Mouse (Mus musculus) MEL (cell line): ENCODE data around the gene Gtf2i.

Experiments used
- CHD2 ChIP-seq: IDR thresholded peaks from 2 replicates; pipeline ENCODE4 v1.6.1; 2011; ENCODE audit warnings: low read length, improper control_type of control experiment
- CTCF ChIP-seq, 3 experiments: IDR thresholded peaks in 2 of 3; conservative IDR thresholded peaks in 1 of 3; 2 replicates each; pipeline ENCODE4 v1.5.1; 2011 to 2012; ENCODE audit warnings: low read length in 3 of 3, low read depth in 2 of 3, mild to moderate bottlenecking in 2 of 3, improper control_type of control experiment in 1 of 3, inconsistent platforms in 1 of 3, mixed read lengths in 1 of 3, moderate library complexity in 1 of 3; ENCODE audit not compliant: control insufficient read depth in 1 of 3, insufficient read depth in 1 of 3, poor library complexity in 1 of 3, severe bottlenecking in 1 of 3
- EP300 ChIP-seq, 2 experiments: IDR thresholded peaks; 2 replicates each; pipeline ENCODE4 v1.6.1; 2011; ENCODE audit warnings: improper control_type of control experiment in 2 of 2, low read length in 2 of 2, low read depth in 1 of 2, mild to moderate bottlenecking in 1 of 2
- ETS1 ChIP-seq: IDR thresholded peaks from 2 replicates; pipeline ENCODE4 v1.6.1; 2012; ENCODE audit warnings: low read depth, mild to moderate bottlenecking, inconsistent platforms, low read length, improper control_type of control experiment, moderate library complexity
- POLR2A ChIP-seq, 2 experiments: IDR thresholded peaks; 2 replicates each; pipeline ENCODE4 v1.6.1; 2011 to 2012; ENCODE audit warnings: low read length in 2 of 2, mild to moderate bottlenecking in 2 of 2, control low read depth in 1 of 2, improper control_type of control experiment in 1 of 2, low read depth in 1 of 2, moderate library complexity in 1 of 2; ENCODE audit not compliant: control insufficient read depth in 1 of 2, insufficient read depth in 1 of 2, poor library complexity in 1 of 2
- TAL1 ChIP-seq: IDR thresholded peaks from 2 replicates; pipeline ENCODE4 v1.6.1; 2012; ENCODE audit warnings: mild to moderate bottlenecking, inconsistent platforms, low read length, moderate library complexity, mixed read lengths
- UBTF ChIP-seq: IDR thresholded peaks from 2 replicates; pipeline ENCODE4 v1.6.1; 2012; ENCODE audit warnings: low read depth, mild to moderate bottlenecking, inconsistent platforms, low read length, improper control_type of control experiment, moderate library complexity, borderline replicate concordance; ENCODE audit not compliant: insufficient read depth
- USF2 ChIP-seq, 2 experiments: IDR thresholded peaks; 2 replicates each; pipeline ENCODE4 v1.6.1; 2011 to 2012; ENCODE audit warnings: improper control_type of control experiment in 2 of 2, low read length in 2 of 2, borderline replicate concordance in 1 of 2, inconsistent platforms in 1 of 2, low read depth in 1 of 2, mild to moderate bottlenecking in 1 of 2; ENCODE audit not compliant: insufficient read depth in 1 of 2
- ZNF384 ChIP-seq: IDR thresholded peaks from 2 replicates; pipeline ENCODE4 v1.6.1; 2012; ENCODE audit warnings: low read depth, mild to moderate bottlenecking, inconsistent platforms, low read length, improper control_type of control experiment

DNA sequence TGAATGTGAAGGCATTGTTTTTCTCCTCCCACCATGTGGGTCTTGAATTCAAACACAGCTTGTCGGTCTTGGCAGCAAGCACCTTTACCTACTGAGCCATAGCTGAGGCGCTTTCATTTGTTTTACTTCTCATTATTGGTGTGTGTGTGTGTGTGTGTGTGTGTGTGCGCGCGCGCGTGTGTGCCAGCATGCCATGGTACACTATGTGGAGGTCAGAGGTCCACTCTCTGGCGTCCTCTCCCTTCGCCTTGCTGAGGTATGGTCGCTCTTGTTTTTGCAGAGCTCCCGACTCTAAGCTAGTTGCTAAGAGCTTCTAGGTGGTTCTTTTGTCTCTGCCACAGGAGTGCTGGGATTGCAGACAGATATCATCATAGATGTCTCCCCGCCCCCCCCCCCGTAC, 7.8 kb upstream of the Gtf2i start:
- TF ChIP-seq CTCF (IDR thresholded peaks at IDR 0.05 in 2 of 3, conservative IDR thresholded peaks at IDR 0.05 in 1 of 3; ENCODE audit: control insufficient read depth in 1 of 3, insufficient read depth in 1 of 3, low read depth in 2 of 3, low read length in 3 of 3, poor library complexity in 1 of 3, severe bottlenecking in 1 of 3) (no peak), EP300 (IDR thresholded peaks at IDR 0.05; ENCODE audit: low read depth in 1 of 2, low read length in 2 of 2) (no peak), ZNF384 (no peak), POLR2A (IDR thresholded peaks at IDR 0.05; ENCODE audit: control insufficient read depth in 1 of 2, insufficient read depth in 1 of 2, low read depth in 1 of 2, low read length in 2 of 2, poor library complexity in 1 of 2) (no peak), USF2 (IDR thresholded peaks at IDR 0.05; ENCODE audit: borderline replicate concordance in 1 of 2, insufficient read depth in 1 of 2, low read depth in 1 of 2, low read length in 2 of 2) (no peak), TAL1 (no peak), UBTF (no peak), ETS1 (no peak), CHD2 (no peak)
